Mouse (Mus musculus) left cerebral cortex, adult 18-20 months (tissue): ENCODE data around the gene Rbm33. TPM values are rescaled to one million over a fixed set of nuclear protein-coding genes. Genes with fewer than 3 reads are reported as not detected.

Source experiments
- DNase-seq, 2 experiments: peaks; one replicate each; pipeline ENCODE4 v3.0.0; 2021 to 2022; ENCODE audit warnings: low spot score in 2 of 2, mixed read lengths in 1 of 2
- total RNA-seq, 2 experiments: library from RNA; stranded (reverse); gene quantifications; 2 replicates each; pipeline ENCODE4 v1.2.3; 2021

Rbm33 gene
- total RNA-seq, 2 experiments from 2014 or later, result 67.0 TPM

DNA sequence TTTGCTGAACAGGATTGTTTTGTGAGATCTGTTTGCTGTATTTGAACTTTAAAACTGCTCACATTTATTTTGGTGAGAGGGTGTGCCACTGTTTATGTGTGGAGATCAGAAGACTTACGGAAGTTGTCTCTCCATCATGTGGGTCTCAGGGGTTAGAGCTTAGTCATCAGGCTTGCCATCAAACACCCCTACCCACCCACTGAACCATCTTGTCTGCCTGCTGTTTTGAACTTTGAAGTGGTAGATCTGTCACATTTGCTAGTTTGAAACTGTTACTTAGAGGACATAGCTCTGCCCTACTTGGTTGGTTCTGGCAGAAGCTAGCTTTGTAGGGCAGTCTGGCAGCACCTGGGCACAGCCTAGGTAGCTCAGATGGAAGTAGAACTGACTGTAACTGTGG, 85.8 kb downstream of the Rbm33 start:
- DNase-seq, result no peak

DNA sequence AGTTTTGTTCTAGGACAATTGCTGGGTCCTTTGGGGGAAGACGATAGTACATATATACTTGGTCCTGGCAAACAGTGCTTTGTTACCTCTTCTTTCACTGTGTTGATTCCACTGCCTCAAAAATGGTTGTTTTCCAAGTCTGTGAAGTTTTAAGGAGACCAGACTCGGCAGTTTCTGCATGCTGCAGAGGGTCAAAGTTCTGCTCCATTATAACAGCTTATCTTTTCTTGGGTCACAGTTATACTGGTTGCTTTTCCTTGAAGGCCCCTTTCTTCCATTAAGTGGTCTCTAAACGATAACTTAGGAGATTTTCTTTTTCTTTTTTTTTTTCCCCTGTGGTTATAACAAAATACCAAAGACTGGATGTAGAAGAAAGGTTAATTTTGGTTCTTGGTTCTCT, 89.7 kb downstream of the Rbm33 start:
- no peak for DNase-seq

DNA sequence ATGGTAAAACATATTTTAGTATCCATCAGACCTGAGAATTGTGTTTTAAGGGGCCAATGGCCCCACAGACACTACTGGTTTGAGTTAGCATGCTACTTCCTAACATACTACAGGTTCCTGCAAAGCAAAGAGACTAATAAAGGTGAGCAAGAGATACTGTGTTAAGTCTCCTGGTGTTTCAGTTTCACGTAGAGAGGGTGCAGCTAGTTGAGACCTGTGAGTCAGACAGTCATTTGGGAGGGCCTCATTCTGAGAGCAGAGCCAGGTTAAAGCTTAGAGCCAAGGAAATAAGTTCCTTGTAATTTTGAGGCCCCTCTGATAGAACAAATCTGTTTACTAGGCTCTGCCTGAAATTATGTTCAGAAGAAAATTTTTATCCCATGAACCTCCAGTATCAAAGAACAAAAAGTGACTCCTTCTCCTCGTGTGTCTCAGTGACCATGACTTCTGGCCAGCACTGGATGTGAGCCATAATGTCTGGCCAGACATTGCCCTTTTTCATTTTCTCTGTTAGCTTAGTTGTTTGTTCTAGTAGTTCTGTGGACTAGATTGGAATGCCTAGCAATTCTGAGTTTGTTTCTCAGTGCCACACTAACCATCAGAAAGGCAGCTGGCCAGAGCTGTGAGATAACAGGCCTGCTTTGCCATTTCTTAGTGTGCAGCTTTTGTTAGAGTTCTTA, 95.2 kb downstream of the Rbm33 start:
- DNase-seq, result no peak

DNA sequence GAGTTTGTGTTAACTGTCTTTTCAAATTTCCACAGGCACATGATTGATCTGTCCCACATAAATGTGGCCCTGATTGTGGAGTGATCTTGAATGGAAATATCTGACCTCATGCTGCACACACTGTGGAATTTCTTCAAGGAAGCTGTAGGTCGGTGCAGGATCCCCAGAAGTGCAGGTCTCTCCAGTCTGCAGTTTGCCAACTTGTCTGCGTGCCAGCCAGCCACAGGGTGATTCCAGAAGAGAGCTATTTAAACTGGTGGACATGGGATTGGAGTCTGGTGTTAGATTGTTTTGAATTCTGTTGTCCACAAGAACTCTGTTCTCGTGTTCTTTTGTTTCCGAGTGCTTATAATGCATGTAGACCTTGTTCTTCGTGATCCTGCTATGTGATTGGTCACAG, 96.6 kb downstream of the Rbm33 start:
- no peak for DNase-seq

DNA sequence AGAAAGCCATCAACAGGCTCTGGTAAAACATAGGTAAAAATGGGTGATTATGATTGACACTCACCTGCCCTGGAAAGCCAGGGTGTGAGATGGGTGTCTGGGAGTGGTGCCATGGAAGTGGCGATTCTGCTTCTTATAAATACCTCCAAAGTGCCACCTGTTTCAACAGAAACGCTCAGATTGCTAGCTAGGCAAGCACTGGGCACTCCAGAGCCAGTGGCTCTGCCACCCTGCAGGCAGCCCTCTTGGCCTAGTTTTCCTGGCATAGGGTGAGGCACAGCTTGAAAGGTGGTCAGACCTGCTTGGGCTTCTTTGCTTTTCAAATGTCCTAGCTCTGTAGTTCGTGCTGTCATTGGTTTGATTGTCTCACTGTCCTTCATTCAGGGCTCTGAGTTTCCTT, 97.2 kb downstream of the Rbm33 start:
- DNase-seq, result no peak

DNA sequence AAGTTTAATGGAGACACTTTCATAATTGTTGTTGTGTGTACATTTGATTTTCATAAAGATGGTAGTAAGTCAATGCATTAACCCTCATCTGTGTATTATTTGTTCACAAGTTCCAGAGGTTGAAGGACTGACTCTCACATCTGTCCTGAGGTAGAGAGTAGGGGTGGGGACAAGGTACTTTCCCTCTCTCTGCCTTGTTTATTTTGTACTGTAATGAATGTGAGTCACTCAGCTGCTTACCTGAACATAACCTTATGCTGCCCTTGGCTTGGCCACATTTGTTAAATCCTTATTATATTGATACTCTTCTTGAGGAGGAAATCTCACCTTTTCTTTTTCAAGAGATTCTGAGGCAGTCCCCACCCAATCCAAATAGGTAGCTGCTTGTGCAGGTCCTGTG, 99.1 kb downstream of the Rbm33 start:
- no peak for DNase-seq

DNA sequence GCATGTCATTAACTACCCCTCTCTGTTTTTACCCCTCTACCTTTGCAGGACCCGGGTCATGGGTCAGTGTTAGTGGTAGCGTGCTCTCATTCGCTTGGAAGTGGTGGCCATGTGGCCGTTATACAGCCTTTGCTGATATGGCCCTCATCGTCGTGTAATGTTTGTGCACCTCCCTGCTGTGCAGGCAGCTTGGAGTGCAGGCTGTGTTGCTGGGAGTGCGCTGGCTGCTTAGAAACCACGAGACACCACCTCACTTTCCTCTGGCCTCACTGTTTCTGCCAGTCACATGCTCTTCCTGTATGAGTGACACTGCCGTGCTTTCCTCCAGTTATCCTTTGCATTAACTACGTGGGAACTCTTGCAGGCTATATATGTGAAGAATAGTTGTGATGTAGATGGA, 101.8 kb downstream of the Rbm33 start:
- no peak for DNase-seq

DNA sequence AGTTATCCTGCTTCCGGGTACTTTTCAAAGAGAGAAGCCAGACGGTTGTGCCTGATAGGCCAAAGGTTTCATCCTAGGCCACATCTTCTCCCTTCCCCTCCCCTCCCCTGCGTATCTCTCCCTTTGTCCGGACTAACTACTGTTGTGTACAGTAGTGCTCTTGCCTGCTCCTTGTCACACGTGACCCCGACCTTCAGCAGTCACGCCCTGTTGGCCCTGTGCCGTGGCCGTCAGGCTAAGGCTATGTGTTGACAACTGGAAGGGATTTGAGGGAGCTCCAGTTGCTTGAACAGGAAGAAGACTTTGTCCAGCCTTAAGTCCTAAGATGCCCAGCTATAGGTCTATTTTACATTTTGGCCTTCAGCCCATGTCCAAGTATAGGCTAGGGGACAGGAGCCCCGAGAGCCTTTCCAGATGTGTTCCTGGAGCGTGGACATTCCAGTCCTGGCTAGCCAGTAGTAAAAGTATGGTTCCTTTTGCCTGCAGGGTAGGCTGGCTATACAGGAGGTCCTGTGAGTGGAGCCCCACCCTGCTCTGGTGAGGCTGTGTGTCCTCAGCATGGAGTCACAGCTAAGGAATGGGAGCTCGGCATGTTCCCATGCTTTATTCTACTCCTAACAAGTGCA, 102.8 kb downstream of the Rbm33 start:
- no peak for DNase-seq

DNA sequence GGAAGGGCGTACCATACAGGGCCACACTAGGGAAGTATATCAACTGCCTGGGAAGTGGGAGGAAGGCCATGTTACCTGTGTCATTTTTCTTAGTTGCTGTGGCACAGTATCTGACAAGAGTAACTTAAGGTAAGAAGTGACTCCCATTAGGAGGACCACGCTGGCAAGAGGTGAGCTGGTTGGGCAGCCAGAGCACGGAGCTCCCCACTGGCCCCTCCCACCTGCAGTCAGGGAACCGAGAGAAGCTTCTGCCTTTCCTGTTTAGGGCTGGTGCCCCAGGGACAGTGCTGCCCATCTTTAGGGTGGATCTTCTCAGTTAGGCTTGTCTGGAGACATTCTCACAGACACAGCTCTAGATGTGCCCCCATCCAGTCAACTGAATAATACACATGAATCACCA, 106.9 kb downstream of the Rbm33 start:
- DNase-seq, result no peak

DNA sequence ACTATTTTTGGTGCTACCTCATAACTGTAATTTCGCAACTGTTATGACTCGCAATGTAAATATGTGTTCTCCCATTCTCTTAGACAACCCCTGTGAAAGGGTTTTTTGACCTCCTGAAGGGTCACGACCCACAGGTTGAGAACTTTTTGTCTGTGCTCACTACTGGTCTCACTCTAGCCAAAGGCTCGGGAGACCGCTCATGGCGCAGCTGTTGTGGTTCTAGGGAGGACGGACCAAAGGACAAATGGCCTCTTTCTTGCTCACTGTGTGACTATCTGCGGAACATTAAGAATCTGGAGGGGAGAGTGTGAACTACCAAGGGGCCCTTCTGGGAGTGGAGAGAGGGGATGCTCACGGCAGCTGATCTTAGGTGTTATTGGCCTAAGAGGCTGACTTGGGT, 109.0 kb downstream of the Rbm33 start:
- peak in 1 of 2 experiments; percentile 0 for DNase-seq

DNA sequence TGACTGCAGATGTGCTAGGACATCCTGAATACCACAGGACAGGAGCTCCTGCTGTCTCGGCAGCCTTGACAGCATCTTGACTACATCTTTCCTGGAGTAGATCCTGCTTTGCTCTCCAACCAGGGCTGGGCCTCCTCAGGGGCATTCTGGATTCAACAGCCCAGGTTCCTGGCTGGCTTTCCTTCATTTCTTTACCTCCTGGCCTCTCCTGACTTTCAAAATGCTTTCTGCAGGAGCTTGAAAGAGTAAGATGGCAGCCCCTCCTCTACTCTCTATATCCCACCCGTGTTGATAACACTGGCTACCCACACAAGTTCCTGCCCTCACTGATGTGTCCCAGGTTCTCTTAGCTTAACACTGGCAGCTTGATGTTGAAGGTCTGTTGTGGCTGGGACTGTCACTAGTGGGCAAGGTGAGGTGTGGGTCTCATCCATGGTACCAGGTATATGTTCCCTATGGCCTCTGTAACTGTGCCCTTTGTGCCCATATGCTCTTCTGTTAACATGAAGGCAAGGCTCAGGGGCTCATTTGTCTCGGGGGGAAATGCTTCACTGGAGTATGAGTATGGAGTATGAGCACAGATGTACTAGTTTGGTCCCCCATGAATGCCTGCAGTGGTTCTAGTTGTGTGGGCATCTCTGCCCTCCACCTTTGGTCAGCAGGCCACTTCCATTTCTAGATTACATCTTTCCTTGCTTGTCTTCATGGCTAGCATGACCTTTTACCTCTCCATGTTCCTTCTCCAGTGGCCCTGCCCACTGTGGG, 133.4 kb downstream of the Rbm33 start:
- DNase-seq, result no peak

DNA sequence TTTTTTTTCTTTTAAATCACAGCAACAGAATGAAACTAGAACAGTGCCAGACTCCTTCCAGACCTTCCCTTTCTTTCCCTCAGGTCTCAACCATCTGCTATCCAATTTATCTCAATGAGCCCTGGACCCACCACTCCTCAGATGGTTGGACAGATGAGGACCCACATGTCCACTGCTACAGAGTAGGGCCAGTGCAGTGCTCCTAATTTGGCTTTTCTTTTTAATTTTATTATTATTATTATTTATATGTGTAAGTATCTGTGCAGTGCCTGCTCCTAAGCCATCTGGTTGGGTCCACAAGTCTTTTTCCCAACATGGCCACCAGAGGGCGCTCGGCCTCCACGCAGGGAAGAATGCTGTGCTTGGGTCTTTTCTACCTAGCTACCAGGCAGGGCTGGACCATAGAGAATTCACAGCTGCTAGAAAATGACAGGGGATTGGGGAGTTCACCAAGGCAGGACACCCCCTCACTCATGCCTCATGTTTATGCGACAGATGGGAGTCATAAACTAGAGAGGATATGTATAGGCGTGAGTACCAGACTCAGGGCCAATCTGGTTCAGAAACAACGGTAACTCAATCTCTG, 134.2 kb downstream of the Rbm33 start:
- DNase-seq, result peak; percentile 89 to 94

DNA sequence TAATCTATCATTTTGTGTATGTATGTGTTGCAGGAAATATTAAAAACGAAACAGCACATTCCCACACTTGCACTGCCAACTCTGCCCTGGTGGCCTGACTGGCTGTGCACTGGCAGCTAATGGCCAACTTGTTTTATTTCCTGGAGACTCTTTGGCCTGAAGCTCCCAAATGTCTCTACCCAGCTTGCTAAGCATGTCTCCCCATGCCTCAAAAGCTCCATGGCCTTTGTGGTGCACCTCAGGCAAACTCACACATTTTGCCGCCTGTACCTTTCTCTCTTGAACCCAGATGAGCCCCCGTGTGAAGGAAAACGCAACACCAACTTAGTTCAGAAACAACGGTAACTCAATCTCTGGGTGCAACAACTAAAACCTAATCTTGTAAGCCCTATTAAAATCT, 136.2 kb downstream of the Rbm33 start:
- DNase-seq, result peak in 1 of 2 experiments; percentile 0

DNA sequence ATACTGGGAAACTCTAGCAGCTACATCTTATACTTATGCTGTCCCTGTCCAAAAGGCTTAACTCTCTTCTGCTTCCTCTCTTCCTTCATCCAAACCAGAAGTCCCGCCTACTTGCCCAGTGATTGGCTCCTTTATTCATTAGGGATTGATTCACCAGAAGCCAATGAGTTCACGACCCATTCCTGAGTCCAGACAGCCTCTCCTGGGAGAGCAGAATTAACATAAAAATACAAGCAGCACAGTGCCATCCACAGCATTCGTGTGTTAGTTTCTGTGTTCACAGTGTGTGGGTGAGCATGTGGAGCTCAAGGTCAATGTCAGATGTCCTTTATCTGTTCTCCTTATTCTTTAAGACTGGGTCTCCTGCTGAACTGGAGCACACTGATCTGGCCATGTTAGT, 136.6 kb downstream of the Rbm33 start:
- no peak for DNase-seq

DNA sequence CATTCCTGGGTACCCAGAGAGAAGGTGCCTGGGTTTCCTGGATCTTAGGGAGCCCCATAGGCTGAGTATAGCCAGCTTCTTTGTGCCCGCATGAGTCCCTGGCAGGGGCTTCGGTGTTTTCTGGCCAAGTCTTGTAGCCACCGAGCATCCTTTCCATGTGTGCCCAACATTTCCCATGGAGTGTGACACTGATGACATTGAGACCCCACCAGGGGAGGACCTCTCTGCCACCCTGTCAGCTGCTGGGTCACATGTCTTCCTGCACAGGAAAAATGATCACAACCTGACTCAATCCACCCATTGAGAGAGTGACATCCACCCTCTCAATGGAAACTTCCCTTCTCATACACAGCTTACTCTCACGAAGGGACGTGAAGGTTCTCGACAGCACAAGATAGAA, 137.6 kb downstream of the Rbm33 start:
- DNase-seq, result peak in 1 of 2 experiments; percentile 0

DNA sequence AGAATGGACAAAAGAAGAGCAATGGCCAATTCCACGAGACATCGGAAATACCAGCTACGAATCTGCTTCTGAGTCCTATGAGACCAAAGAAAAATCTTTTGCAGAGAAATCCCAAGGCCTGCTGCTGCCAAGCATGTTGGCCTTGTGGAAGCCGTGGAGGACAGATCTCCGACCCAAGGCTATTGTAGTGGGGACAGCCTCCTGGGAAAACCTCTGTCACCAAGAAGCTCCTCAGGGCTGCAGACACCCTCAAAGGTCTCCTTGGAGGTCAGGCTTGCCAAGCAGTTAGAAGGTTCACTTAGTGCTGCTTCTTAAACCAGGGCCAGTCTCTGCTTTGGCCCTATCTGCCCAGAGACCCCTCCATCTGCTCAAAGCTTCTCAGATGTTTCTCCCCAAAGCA, 138.8 kb downstream of the Rbm33 start:
- peak in 1 of 2 experiments; percentile 0 for DNase-seq

DNA sequence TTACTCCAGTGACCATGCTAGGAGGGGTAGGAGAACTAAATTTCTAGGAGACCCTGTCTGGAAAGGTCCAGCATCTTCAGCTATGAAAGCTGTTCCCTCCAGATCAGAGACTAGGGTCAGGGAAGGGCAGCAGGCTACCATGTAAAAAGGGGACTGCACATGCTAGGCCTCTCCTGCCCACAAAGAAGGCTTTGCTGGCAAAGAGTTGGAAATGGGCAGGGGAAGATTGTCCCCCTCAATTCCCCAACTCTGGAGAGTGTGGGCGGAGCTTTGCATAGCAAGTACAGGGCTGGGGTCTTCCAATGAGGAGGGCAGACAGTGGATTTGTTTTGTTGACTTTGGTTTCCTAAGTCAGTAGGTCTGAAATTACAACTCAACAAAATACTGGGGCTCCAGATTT, 139.4 kb downstream of the Rbm33 start:
- peak in 1 of 2 experiments; percentile 1 for DNase-seq

DNA sequence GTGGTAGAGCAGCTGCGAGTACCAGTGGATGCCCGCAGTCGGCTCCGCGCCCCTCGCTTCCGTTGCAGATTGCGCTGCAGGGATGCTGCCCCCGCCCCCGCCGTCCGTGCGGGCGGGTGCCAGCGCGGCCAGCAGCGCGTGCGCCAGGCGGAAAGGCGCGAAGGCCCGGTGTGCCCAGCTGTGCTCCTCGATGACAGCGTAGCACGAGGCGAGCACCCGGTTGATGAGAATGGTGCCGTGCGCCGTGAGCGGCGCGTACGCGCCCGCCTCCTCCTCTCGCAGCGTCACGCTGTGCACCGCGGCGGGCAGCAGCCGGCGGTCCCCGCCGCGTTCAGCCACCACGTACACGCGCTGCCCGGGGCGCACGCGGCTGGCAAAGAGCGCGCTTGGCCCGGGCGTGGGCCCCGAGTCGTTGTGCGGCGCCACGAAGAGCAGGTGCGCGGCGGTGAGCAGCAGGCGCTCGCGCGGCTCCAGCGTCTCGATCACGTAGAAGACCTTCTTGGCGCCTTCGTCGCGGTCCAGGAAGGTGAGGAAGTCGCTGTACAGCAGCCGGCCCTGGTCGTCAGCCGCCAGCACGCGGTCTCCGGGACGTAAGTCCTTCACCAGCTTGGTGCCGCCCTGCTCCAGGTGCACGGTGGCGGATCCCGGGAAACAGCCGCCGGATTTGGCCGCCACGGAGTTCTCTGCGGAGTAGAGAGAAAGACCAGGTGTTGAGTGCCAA, 141.2 kb downstream of the Rbm33 start:
- peak in 1 of 2 experiments; percentile 11 for DNase-seq

DNA sequence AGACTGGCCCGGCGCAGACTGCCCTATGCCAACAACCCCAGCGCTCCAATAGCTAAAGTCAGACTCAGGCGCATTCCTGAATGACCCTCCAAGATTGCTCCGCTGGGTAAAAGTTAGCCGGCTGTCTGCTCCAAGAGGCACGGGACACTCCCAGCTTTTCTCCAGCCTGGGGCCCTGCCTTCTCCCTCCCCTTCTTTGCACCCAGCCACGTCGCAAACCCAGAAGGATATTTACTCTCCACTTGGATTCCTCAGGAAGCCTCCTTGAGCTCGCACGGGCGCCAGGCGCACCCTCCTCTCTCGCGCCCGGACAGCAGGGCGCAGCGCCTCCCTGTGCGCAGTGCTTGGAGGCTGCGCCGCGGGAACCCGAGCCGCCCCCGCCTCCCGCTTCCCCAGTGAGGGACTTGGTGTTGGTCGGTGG, 141.9 kb downstream of the Rbm33 start:
- DNase-seq, result no peak

DNA sequence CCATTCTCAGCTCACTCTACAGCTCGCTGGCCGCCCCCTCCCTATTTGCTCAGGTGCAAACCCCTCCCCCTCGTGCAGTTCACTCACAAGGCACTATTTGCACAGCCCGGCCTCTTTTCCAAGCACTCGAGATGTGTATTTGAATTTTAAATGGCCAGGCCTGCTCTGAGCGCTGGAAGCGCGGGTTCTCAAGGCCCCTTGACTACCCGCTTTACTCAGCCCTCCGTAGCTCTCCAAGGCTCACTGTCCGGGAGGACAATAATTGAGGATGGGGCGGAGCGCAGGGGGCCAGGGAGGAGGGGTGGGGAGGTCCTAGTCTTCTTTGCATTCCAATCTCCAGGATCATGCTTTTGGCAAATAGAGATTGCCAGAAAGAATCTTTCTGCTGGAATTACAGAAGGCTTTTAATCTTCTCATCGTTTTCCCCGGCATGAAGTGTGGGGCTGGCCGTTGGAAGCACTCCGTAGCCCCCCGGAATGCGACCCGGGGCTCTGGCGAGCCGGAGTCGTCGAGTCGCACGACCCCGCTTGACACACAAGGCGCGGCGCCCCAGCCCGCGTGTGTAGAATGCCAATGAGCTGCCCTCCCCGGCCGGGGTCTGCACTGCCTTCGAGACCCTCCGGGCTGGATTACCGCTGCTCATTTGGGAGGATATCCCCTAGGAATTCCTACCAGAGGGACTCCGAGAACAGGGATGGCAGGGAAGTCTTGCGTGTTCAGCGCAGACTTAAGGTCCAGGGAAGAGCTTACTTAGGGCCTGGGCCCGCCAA, 142.7 kb downstream of the Rbm33 start:
- DNase-seq, result no peak
